Mouse (Mus musculus): ENCODE results near the gene Cd82.

Cd82 gene

GRCm38 (mm10) chr2:93443106-93443505 is 19.8 kb downstream of the Cd82 start:
- no peak for DNase-seq

GRCm38 (mm10) chr2:93439812-93440559 is 23.0 kb downstream of the Cd82 start:
- no peak for DNase-seq

- no peak for DNase-seq
These were observed 23.6 kb downstream of the Cd82 start for GRCm38 (mm10) chr2:93439352-93439771.

- DNase-seq: no peak
These were observed 24.6 kb downstream of the Cd82 start for GRCm38 (mm10) chr2:93438335-93438734.

- DNase-seq: no peak
These were observed 27.4 kb downstream of the Cd82 start for GRCm38 (mm10) chr2:93435577-93435976.

GRCm38 (mm10) chr2:93434896-93435295 is 28.0 kb downstream of the Cd82 start:
- no peak for DNase-seq

GRCm38 (mm10) chr2:93433543-93433942 is 29.4 kb downstream of the Cd82 start:
- DNase-seq: no peak

GRCm38 (mm10) chr2:93432600-93433389 is 30.1 kb downstream of the Cd82 start:
- DNase-seq: no peak

- no peak for DNase-seq
These were observed 31.2 kb downstream of the Cd82 start for GRCm38 (mm10) chr2:93431575-93432325.

- DNase-seq: no peak
These were observed 31.9 kb downstream of the Cd82 start for GRCm38 (mm10) chr2:93430993-93431392.

- DNase-seq: peak; percentile 63
These were observed 34.9 kb downstream of the Cd82 start for GRCm38 (mm10) chr2:93428004-93428531.

GRCm38 (mm10) chr2:93427000-93427715 is 35.8 kb downstream of the Cd82 start:
- DNase-seq: peak; percentile 40

GRCm38 (mm10) chr2:93425810-93426209 is 37.1 kb downstream of the Cd82 start:
- DNase-seq: no peak

- peak; percentile 40 for DNase-seq
These were observed 38.5 kb downstream of the Cd82 start for GRCm38 (mm10) chr2:93424307-93424984.

- peak; percentile 83 for DNase-seq
These were observed 41.6 kb downstream of the Cd82 start for GRCm38 (mm10) chr2:93421320-93421719.

GRCm38 (mm10) chr2:93419971-93420370 is 43.0 kb downstream of the Cd82 start:
- no peak for DNase-seq

- peak; percentile 87 for DNase-seq
These were observed 44.5 kb downstream of the Cd82 start for GRCm38 (mm10) chr2:93418396-93418795.

GRCm38 (mm10) chr2:93416874-93417709 is 45.8 kb downstream of the Cd82 start:
- DNase-seq: peak; percentile 44

- peak; percentile 84 for DNase-seq
These were observed 47.7 kb downstream of the Cd82 start for GRCm38 (mm10) chr2:93415281-93415680.

GRCm38 (mm10) chr2:93414163-93414562 is 48.8 kb downstream of the Cd82 start:
- no peak for DNase-seq

Data from thymus, postnatal 14 days (tissue).